Mouse (Mus musculus) liver, postnatal 0 days (tissue): ENCODE measurements around the gene Megf8.

Experiments used
- CTCF ChIP-seq: sonication (generic); IDR thresholded peaks from 2 replicates; pipeline ENCODE4 v1.5.1; 2016; ENCODE audit warnings: antibody characterized with exemption, low read depth
- EP300 ChIP-seq: IDR thresholded peaks from 2 replicates; pipeline ENCODE4 v1.6.1; 2016; ENCODE audit warnings: antibody characterized with exemption, low read depth, mild to moderate bottlenecking

- TF ChIP-seq CTCF (no peak), EP300 (peak; percentile 13; the same call in 1 of the 2 replicates)
Measured at GRCm38 (mm10) chr7:25267301-25267750, 49.6 kb upstream of the Megf8 start, which contains the start of gene Cic.
